In genomic region chr15:78914823-78915659, GRCm38 (mm10) we compare ENCODE assay signal across 10 mouse cellular contexts. TPM values are rescaled to one million over a fixed set of nuclear protein-coding genes. Genes with fewer than 3 reads are reported as not detected.
A peak's percentile ranks its signal among the peaks of the same experiment; 100 is the strongest.
DNase-seq lines count a peak whose midpoint lies in the region; ATAC-seq and TF ChIP-seq lines count a peak whose summit lies in the region.
"Had no signal": no experiment of that assay in that cellular context is flagged by ENCODE, and none has a peak within 500 bp of the region (broad histone marks: within the 10 kb centered on the region; RNA-seq: fewer than 3 reads in every experiment).

No protein-coding gene starts in this region.

- intact Hi-C loops in left cerebral cortex, adult 2 months (cut with DNase I), result loop anchor here (1.0 to 5.0 kb wide), 3 partner anchors 14 to 157 kb away; no protein-coding TSS in a partner anchor
- intact Hi-C loops in left cerebral cortex, postnatal 14 days (cut with DNase I), result loop anchor here (2.0 kb wide), 1 partner anchor 28 kb away; no protein-coding TSS in a partner anchor

- H3K4me3 ChIP-seq in left cerebral cortex, adult 2 months, result peak overlapping the region; percentile 70
- H3K4me3 ChIP-seq in embryonic facial prominence, embryonic 10.5 days, result peak overlapping the region; percentile 80
- H3K4me3 ChIP-seq in intestine, embryonic 14.5 days (ENCODE audit: low read depth, low read length), result peak overlapping the region; percentile 71
- peak overlapping the region; percentile 72 for H3K4me3 ChIP-seq in neural tube, embryonic 13.5 days

- no peak for TF ChIP-seq CTCF in left cerebral cortex, adult 2 months (IDR thresholded peaks at IDR 0.05)

- H3K9me3 ChIP-seq in embryonic facial prominence, embryonic 10.5 days, result no peaks in the 10 kb centered on the region
- no peaks in the 10 kb centered on the region for H3K9me3 ChIP-seq in intestine, embryonic 14.5 days (ENCODE audit: control insufficient read depth, low read length)
- H3K9me3 ChIP-seq in neural tube, embryonic 13.5 days, result no peaks in the 10 kb centered on the region

- no peaks in the 10 kb centered on the region for H3K27me3 ChIP-seq in embryonic facial prominence, embryonic 10.5 days (replicated peaks; ENCODE audit: low read depth, poor library complexity, severe bottlenecking)
- no peaks in the 10 kb centered on the region for H3K27me3 ChIP-seq in intestine, embryonic 14.5 days (replicated peaks; ENCODE audit: control insufficient read depth, insufficient read depth, low read length)
- H3K27me3 ChIP-seq in neural tube, embryonic 13.5 days, result no peaks in the 10 kb centered on the region

- 53% methylated on average over 8 of the region's 8 CpGs for WGBS in embryonic facial prominence, embryonic 10.5 days
- 54% methylated on average over 8 of the region's 8 CpGs for WGBS in intestine, embryonic 14.5 days
- 43% methylated on average over 8 of the region's 8 CpGs for WGBS in neural tube, embryonic 13.5 days

- peak overlapping the region; percentile 89 for H3K27ac ChIP-seq in left cerebral cortex, adult 2 months
- H3K27ac ChIP-seq in embryonic facial prominence, embryonic 10.5 days (replicated peaks), result peak overlapping the region; percentile 95; the same call in 1 of the 2 replicates
- H3K27ac ChIP-seq in intestine, embryonic 14.5 days (ENCODE audit: low read depth), result no peak overlapping the region
- peak overlapping the region; percentile 96 for H3K27ac ChIP-seq in neural tube, embryonic 13.5 days (replicated peaks)

- peak overlapping the region; percentile 69 for H3K9ac ChIP-seq in intestine, embryonic 14.5 days (ENCODE audit: low read length)
- H3K9ac ChIP-seq in neural tube, embryonic 13.5 days, result peak overlapping the region; percentile 89

- ATAC-seq in intestine, embryonic 14.5 days (replicated peaks; ENCODE audit: low FRiP score, low TSS enrichment, low read depth), result no peak
- no peak for ATAC-seq in neural tube, embryonic 13.5 days (ENCODE audit: low read depth)

- H3K36me3 ChIP-seq in embryonic facial prominence, embryonic 10.5 days (replicated peaks), result peaks cover 55% of the 10 kb centered on the region
- H3K36me3 ChIP-seq in intestine, embryonic 14.5 days (ENCODE audit: control insufficient read depth, insufficient read depth, low read length), result peaks cover 43% of the 10 kb centered on the region
- H3K36me3 ChIP-seq in neural tube, embryonic 13.5 days, result peaks cover 17% of the 10 kb centered on the region

- H3K4me2 ChIP-seq in intestine, embryonic 14.5 days (ENCODE audit: low read length), result peak overlapping the region; percentile 97
- peak overlapping the region; percentile 77 for H3K4me2 ChIP-seq in neural tube, embryonic 13.5 days

- DNase-seq in left cerebral cortex, adult 2 months (ENCODE audit: extremely low spot score in 1 of 2, low spot score in 2 of 2), result no peak
- DNase-seq in left cerebral cortex, postnatal 14 days (ENCODE audit: low spot score in 2 of 2), result no peak
- DNase-seq in embryonic facial prominence, embryonic 10.5 days (ENCODE audit: low spot score), result no peak
- DNase-seq in intestine, embryonic 14.5 days (ENCODE audit: low spot score), result no peak
- DNase-seq in gastrocnemius, adult 8-10 months (ENCODE audit: low spot score in 2 of 2), result no peak
- no peak for DNase-seq in layer of hippocampus, postnatal 36 days
- no peak for DNase-seq in thymus, postnatal 36 days

- peaks cover 54% of the 10 kb centered on the region for H3K4me1 ChIP-seq in embryonic facial prominence, embryonic 10.5 days
- H3K4me1 ChIP-seq in intestine, embryonic 14.5 days (replicated peaks; ENCODE audit: control insufficient read depth, insufficient read depth, low read length), result peaks cover 24% of the 10 kb centered on the region
- H3K4me1 ChIP-seq in neural tube, embryonic 13.5 days (replicated peaks), result peaks cover 41% of the 10 kb centered on the region

RNA-seq across cellular contexts. Expression of gene Pdxp, which starts 1.3 kb away (rescaled TPM):
- total RNA-seq in left cerebral cortex, adult 2 months (2021), result 100 to 1,000 TPM; 165 to 171 TPM
- 100 to 1,000 TPM; 167 to 179 TPM for total RNA-seq in left cerebral cortex, postnatal 14 days (2021)
- polyA plus RNA-seq in embryonic facial prominence, embryonic 10.5 days (2016; fragmentation: Nextera tagmentation; extraction: Ambion mirVana), result 32.6 and 36.5 TPM in 2 replicates
- polyA plus RNA-seq in intestine, embryonic 14.5 days (2014; fragmentation: Nextera tagmentation; extraction: Ambion mirVana), result 16.3 and 17.5 TPM in 2 replicates
- 46.3 and 53.6 TPM in 2 replicates for polyA plus RNA-seq in neural tube, embryonic 13.5 days (2015; fragmentation: Nextera tagmentation; extraction: Ambion mirVana)
- total RNA-seq in gastrocnemius, adult 8-10 months (2022), result 1 to 10 TPM; 1.7 to 2.7 (median 2.1) TPM
- 100 to 1,000 TPM; 171 to 176 TPM for total RNA-seq in layer of hippocampus, postnatal 36 days (2021)

RNA-seq across cellular contexts. Expression of gene Lgals1, which starts 11.5 kb away (rescaled TPM):
- total RNA-seq in left cerebral cortex, adult 2 months (2021), result 10 to 100 TPM; 19.8 to 20.4 TPM
- 10 to 100 TPM; 19.2 to 22.6 TPM for total RNA-seq in left cerebral cortex, postnatal 14 days (2021)
- polyA plus RNA-seq in embryonic facial prominence, embryonic 10.5 days (2016; fragmentation: Nextera tagmentation; extraction: Ambion mirVana), result 241 and 316 TPM in 2 replicates
- 1,194 and 1,197 TPM in 2 replicates for polyA plus RNA-seq in intestine, embryonic 14.5 days (2014; fragmentation: Nextera tagmentation; extraction: Ambion mirVana)
- 273 and 356 TPM in 2 replicates for polyA plus RNA-seq in neural tube, embryonic 13.5 days (2015; fragmentation: Nextera tagmentation; extraction: Ambion mirVana)
- total RNA-seq in gastrocnemius, adult 8-10 months (2022), result 100 to 1,000 TPM; 214 to 406 (median 281) TPM
- total RNA-seq in layer of hippocampus, postnatal 36 days (2021), result 10 to 100 TPM; 18.2 to 19.2 TPM

RNA-seq across cellular contexts. Expression of gene Sh3bp1, which starts 15.5 kb away (rescaled TPM):
- total RNA-seq in left cerebral cortex, adult 2 months (2021), result 10 to 100 TPM; 35.0 to 37.7 TPM
- 10 to 100 TPM; 13.4 TPM for total RNA-seq in left cerebral cortex, postnatal 14 days (2021)
- 35.6 and 36.1 TPM in 2 replicates for polyA plus RNA-seq in embryonic facial prominence, embryonic 10.5 days (2016; fragmentation: Nextera tagmentation; extraction: Ambion mirVana)
- 30.2 and 35.5 TPM in 2 replicates for polyA plus RNA-seq in intestine, embryonic 14.5 days (2014; fragmentation: Nextera tagmentation; extraction: Ambion mirVana)
- polyA plus RNA-seq in neural tube, embryonic 13.5 days (2015; fragmentation: Nextera tagmentation; extraction: Ambion mirVana), result 6.2 and 6.8 TPM in 2 replicates
- total RNA-seq in gastrocnemius, adult 8-10 months (2022), result 1 to 10 TPM in 2 of 4 experiments, under 1 TPM in 2; 0.80 to 1.7 (median 1.2) TPM
- 10 to 100 TPM; 32.0 to 33.3 TPM for total RNA-seq in layer of hippocampus, postnatal 36 days (2021)

RNA-seq across cellular contexts. Expression of gene Gm49510, which starts 15.6 kb away (rescaled TPM):
- not detected for total RNA-seq in left cerebral cortex, adult 2 months (2021)
- under 1 TPM in 1 of 2 experiments, not detected in 1; 0.23 TPM for total RNA-seq in left cerebral cortex, postnatal 14 days (2021)
- polyA plus RNA-seq in embryonic facial prominence, embryonic 10.5 days (2016; fragmentation: Nextera tagmentation; extraction: Ambion mirVana), result 0.34 and 0.74 TPM in 2 replicates
- 0.62 and 0.86 TPM in 2 replicates for polyA plus RNA-seq in intestine, embryonic 14.5 days (2014; fragmentation: Nextera tagmentation; extraction: Ambion mirVana)
- 0.37 TPM in 1 of 2 replicates, not detected in the other for polyA plus RNA-seq in neural tube, embryonic 13.5 days (2015; fragmentation: Nextera tagmentation; extraction: Ambion mirVana)
- not detected for total RNA-seq in gastrocnemius, adult 8-10 months (2022)
- under 1 TPM in 1 of 2 experiments, not detected in 1; 0.33 TPM for total RNA-seq in layer of hippocampus, postnatal 36 days (2021)
- total RNA-seq: hematopoietic stem cell, adult 5-6 weeks had no signal
- polyA plus RNA-seq: activated CD4-positive, CD25-positive, alpha-beta regulatory T cell, adult 4 months had no signal

RNA-seq across cellular contexts. Expression of gene Nol12, which starts 19.7 kb away (rescaled TPM):
- 10 to 100 TPM; 36.2 to 38.8 TPM for total RNA-seq in left cerebral cortex, adult 2 months (2021)
- total RNA-seq in left cerebral cortex, postnatal 14 days (2021), result 10 to 100 TPM; 35.3 to 39.9 TPM
- 69.2 and 71.5 TPM in 2 replicates for polyA plus RNA-seq in embryonic facial prominence, embryonic 10.5 days (2016; fragmentation: Nextera tagmentation; extraction: Ambion mirVana)
- polyA plus RNA-seq in intestine, embryonic 14.5 days (2014; fragmentation: Nextera tagmentation; extraction: Ambion mirVana), result 46.0 and 53.5 TPM in 2 replicates
- polyA plus RNA-seq in neural tube, embryonic 13.5 days (2015; fragmentation: Nextera tagmentation; extraction: Ambion mirVana), result 57.1 and 60.8 TPM in 2 replicates
- 10 to 100 TPM; 24.0 to 31.2 (median 28.1) TPM for total RNA-seq in gastrocnemius, adult 8-10 months (2022)
- 10 to 100 TPM; 36.7 to 39.5 TPM for total RNA-seq in layer of hippocampus, postnatal 36 days (2021)

Comparison
In these comparisons a context has a peak if more than half of its experiments do, and no peak if none do; other contexts are left out.
1. RNA of gene Pdxp, which starts 1.3 kb away (total RNA-seq): 167 to 179 TPM in left cerebral cortex, postnatal 14 days, 171 to 176 TPM in layer of hippocampus, postnatal 36 days and 165 to 171 TPM in left cerebral cortex, adult 2 months; 1.7 to 2.7 TPM in gastrocnemius, adult 8-10 months; every median in the first group is over 10 times any median in the second.
2. RNA of gene Lgals1, which starts 11.5 kb away (total RNA-seq): 214 to 406 TPM in gastrocnemius, adult 8-10 months; 19.2 to 22.6 TPM in left cerebral cortex, postnatal 14 days, 19.8 to 20.4 TPM in left cerebral cortex, adult 2 months and 18.2 to 19.2 TPM in layer of hippocampus, postnatal 36 days; every median in the first group is over 4 times any median in the second.
3. RNA of gene Sh3bp1, which starts 15.5 kb away (total RNA-seq): 35.0 to 37.7 TPM in left cerebral cortex, adult 2 months, 32.0 to 33.3 TPM in layer of hippocampus, postnatal 36 days and 13.4 TPM in left cerebral cortex, postnatal 14 days; 0.80 to 1.7 TPM in gastrocnemius, adult 8-10 months; every median in the first group is over 4 times any median in the second.
4. Peak in every context shown above with its lines, with median percentiles within 50 percentile points of each other: H3K4me3 ChIP-seq.